Mouse (Mus musculus): Measurements from ENCODE around the gene Zbtb41.

The Zbtb41 gene

DNA sequence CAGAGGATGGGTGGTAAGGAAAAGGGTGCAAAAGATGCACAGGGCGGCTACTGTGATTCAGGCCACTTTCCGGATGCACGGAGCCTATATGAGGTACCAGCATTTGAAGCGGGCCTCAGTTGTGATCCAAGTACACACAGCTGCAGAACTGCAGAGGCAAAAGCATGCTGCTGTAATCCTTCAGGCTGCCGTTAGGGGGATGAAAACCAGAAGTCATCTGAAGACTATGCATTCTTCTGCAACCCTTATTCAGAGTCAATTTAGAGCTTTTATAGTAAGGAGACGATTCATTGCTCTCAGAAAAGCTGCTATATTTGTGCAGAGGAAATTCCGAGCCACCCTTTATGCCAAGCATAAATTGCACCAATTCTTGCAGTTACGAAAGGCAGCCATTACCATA lies 58.2 kb downstream of the Zbtb41 start:
- DNase-seq = no peak

DNA sequence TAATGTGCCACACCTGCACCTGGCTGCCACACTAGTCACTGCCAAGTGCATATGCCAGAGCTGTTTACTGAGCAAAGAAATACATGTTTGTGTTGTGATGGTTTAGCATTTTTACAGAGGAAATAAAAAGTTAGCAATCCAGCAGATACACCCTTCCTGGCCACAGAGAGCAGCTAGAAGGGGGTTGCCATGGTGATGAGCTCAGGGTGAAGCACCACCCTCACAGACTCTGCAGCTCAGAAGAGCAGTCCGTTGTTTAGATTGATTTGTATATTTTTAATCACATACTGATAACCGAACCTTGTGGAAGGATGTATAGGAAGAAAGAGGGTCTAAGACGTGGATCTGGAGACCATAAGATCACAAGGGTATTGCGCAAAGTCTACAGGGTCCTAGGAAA lies 59.1 kb downstream of the Zbtb41 start:
- no peak for DNase-seq

GRCm38 (mm10) chr1:139494630-139495029 lies 72.5 kb downstream of the Zbtb41 start:
- DNase-seq = no peak

DNA sequence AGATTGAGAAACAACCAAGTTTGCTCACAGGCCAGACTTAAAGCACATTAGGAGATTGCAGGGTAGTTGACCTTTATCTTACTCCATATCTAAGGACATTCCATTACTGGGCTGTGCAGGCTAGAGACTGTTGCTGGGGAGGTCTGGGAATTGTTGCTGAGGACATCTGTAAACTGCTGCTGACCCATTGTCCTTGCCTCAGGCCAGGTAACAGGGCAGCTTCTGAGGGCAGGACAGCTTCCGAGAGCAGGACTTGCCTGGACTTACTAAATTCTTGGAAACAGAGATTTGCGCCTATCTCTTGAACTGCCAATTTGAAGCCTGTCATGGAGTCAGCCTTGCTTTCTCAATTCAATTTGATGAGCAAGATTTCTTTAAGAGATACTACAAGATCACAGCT lies 73.3 kb downstream of the Zbtb41 start:
- DNase-seq = no peak

DNA sequence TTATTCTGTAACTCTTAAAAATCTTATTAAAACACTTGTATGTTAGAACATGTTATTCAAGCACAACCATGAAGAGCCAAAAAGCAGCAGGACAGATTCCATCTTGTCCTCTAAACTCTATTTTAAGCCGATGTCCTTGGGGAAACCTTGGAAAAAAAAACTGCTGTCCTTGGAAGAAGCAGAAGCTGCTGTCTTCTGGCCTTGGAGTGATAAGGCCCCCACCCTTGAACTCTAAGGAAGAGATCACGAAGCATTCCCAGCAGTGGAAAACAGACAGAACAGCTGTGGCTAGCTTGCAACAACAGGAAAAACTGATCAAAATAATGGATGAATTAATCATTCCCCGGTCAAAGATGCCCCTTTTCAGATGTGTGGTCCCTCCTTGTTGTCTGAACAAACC lies 74.1 kb downstream of the Zbtb41 start:
- DNase-seq = no peak

DNA sequence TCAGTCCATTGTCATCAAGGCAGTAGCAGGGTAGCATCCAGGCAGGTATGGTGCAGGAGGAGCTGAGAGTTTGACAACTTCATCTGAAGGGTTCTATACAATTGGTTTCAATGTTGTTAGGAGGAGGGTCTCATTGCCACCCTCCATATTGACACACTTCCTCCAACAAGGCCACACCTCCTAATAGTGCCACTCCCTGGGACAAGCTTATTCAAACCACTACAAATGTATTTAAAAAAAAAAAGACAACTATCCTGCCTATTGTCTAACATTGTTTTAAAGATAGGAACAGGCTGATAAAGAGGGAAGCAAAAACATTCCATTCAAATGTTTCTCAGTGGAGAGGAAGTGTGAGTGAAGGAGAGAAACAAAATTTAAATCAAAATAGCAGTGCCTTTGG lies 77.7 kb downstream of the Zbtb41 start:
- no peak for DNase-seq

DNA sequence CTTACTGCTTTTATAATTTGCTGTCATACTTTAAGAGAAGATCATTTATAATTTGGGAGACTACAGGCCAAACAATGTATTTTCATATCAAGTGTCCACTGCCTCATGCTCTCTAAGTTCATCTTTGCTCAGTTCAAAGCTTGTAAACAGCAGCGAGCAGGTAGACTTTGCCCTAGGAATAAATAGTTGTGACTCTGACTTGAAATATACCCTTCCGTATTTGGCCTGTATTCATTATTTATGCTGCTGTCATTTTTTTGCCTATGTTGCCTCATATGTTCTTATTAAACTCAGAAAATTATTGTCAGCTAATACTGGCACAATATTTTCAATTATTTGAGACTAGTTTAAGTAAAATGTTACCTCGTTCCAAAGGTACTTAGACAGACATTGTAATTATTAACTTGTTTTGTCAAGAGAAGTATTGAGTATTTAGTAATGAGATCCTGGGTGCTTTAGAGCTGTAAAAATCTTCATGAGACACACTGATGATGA lies 79.2 kb downstream of the Zbtb41 start, which contains the start of gene F13b:
F13b (plus strand) TSS at position 445 of the 495 bp plus-strand sequence.
- DNase-seq = no peak

All from cerebellum, adult 9-10 months (tissue).